Mouse (Mus musculus) leukemia stem cell, adult 10-12 weeks (primary cell): Measurements from ENCODE around the gene Olfr589. TPM values are rescaled to one million over a fixed set of nuclear protein-coding genes. Genes with fewer than 3 reads are reported as not detected.

Source experiments
- polyA plus RNA-seq: library from polyadenylated mRNA; stranded (reverse); fragments of >175 nt; gene quantifications from 2 replicates; pipeline ENCODE4 v1.2.3, GENCODE M21; 2012; ENCODE audit warnings: low replicate concordance

Olfr589 gene
- not detected in 2 replicates for polyA plus RNA-seq

GRCm38 (mm10) chr7:103156256-103156655 is at the start of gene Olfr589:
Gene Olfr589 (minus strand): TSS chr7:103156356.

GRCm38 (mm10) chr7:103184503-103184902 is 28.3 kb upstream of the Olfr589 start, which contains the start of gene Olfr592:
Gene Olfr592 (plus strand): TSS chr7:103184803.

GRCm38 (mm10) chr7:103178240-103178639 is 22.1 kb upstream of the Olfr589 start, which contains the start of gene Olfr591:
Gene Olfr591 (minus strand): TSS chr7:103178340.

GRCm38 (mm10) chr7:103140579-103140978 is 15.6 kb downstream of the Olfr589 start, which contains the start of gene Olfr588-ps1:
Gene Olfr588-ps1 (plus strand): TSS chr7:103140879.

GRCm38 (mm10) chr7:103125538-103125937 is 30.6 kb downstream of the Olfr589 start, which contains the start of gene Olfr586:
Gene Olfr586 (minus strand): TSS chr7:103125638.

Other genes starting within 250 kb of the Olfr589 start
- gene Olfr571, start 238.8 kb downstream of the Olfr589 start, polyA plus RNA-seq: not detected in 2 replicates
- not detected in 2 replicates for gene Olfr572, start 231.9 kb downstream of the Olfr589 start, polyA plus RNA-seq
- gene Olfr573-ps1, start 213.8 kb downstream of the Olfr589 start, polyA plus RNA-seq: 0.21 TPM in 1 of 2 replicates, not detected in the other
- gene Olfr574, start 207.9 kb downstream of the Olfr589 start, polyA plus RNA-seq: not detected in 2 replicates
- gene Olfr575, start 197.6 kb downstream of the Olfr589 start, polyA plus RNA-seq: not detected in 2 replicates
- not detected in 2 replicates for gene Olfr576, start 193.7 kb downstream of the Olfr589 start, polyA plus RNA-seq
- not detected in 2 replicates for gene Olfr577, start 180.4 kb downstream of the Olfr589 start, polyA plus RNA-seq
- not detected in 2 replicates for gene Olfr578, start 167.0 kb downstream of the Olfr589 start, polyA plus RNA-seq
- gene Olfr582, start 118.3 kb downstream of the Olfr589 start, polyA plus RNA-seq: not detected in 2 replicates
- not detected in 2 replicates for gene Olfr583, start 105.1 kb downstream of the Olfr589 start, polyA plus RNA-seq
- gene Olfr584, start 74.5 kb downstream of the Olfr589 start, polyA plus RNA-seq: not detected in 2 replicates
- gene Olfr585, start 58.6 kb downstream of the Olfr589 start, polyA plus RNA-seq: not detected in 2 replicates
- not detected in 2 replicates for gene Olfr586, start 30.7 kb downstream of the Olfr589 start, polyA plus RNA-seq
- gene Olfr588-ps1, start 15.5 kb downstream of the Olfr589 start, polyA plus RNA-seq: not detected in 2 replicates
- gene Olfr591, start 22.0 kb upstream of the Olfr589 start, polyA plus RNA-seq: not detected in 2 replicates
- not detected in 2 replicates for gene Olfr592, start 28.4 kb upstream of the Olfr589 start, polyA plus RNA-seq
- not detected in 2 replicates for gene Olfr593, start 55.5 kb upstream of the Olfr589 start, polyA plus RNA-seq
- gene Olfr594, start 60.6 kb upstream of the Olfr589 start, polyA plus RNA-seq: not detected in 2 replicates
- not detected in 2 replicates for gene Usp17ld, start 96.1 kb upstream of the Olfr589 start, polyA plus RNA-seq
- not detected in 2 replicates for gene Olfr596, start 149.3 kb upstream of the Olfr589 start, polyA plus RNA-seq
- gene Olfr597, start 160.0 kb upstream of the Olfr589 start, polyA plus RNA-seq: not detected in 2 replicates
- gene Olfr598, start 167.2 kb upstream of the Olfr589 start, polyA plus RNA-seq: not detected in 2 replicates
- not detected in 2 replicates for gene Olfr599, start 179.6 kb upstream of the Olfr589 start, polyA plus RNA-seq
- gene Olfr600, start 193.3 kb upstream of the Olfr589 start, polyA plus RNA-seq: 0.05 TPM in 1 of 2 replicates, not detected in the other
- not detected in 2 replicates for gene Olfr601, start 206.3 kb upstream of the Olfr589 start, polyA plus RNA-seq
- gene Olfr603, start 229.8 kb upstream of the Olfr589 start, polyA plus RNA-seq: not detected in 2 replicates